Mouse (Mus musculus): ENCODE results near the gene Chp1. TPM values are rescaled to one million over a fixed set of nuclear protein-coding genes. Genes with fewer than 3 reads are reported as not detected.

Chp1 gene
- polyA plus RNA-seq, 1 experiment from 2014 or later: 61.0 TPM

DNA sequence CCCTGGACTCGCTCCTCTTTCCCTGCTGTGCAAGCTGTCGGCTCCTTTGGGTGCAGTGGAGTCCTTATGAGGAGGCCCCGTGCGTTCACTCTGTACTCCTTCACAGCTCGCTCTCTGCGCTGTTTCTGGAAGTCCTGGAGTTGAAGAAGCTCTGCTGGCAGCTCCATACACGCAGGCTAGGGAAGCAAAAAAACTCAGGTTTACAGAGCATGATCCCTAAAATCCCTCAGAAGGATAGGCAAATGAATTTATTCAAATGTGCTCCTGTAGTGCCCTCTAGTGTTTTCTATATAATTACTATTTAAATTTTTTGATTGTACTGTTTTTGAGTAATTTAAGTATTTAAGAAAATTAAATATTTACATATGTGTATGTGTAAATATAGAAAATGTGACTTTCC lies 26.9 kb upstream of the Chp1 start:
- 62% methylated on average over 7 of the region's 7 CpGs for WGBS
- Histone ChIP-seq H3K4me1 (replicated peaks; ENCODE audit: control insufficient read depth, insufficient read depth, low read length) (no peaks in the 10 kb centered on the region), H3K4me3 (ENCODE audit: low read length) (no peak overlapping the region), H3K27me3 (ENCODE audit: control insufficient read depth, insufficient read depth, low read depth, low read length) (no peaks in the 10 kb centered on the region), H3K27ac (ENCODE audit: low read length) (no peak overlapping the region), H3K9me3 (ENCODE audit: control insufficient read depth, low read length) (no peaks in the 10 kb centered on the region), H3K4me2 (ENCODE audit: low read depth, low read length) (no peak overlapping the region), H3K9ac (ENCODE audit: low read length) (no peak overlapping the region), H3K36me3 (ENCODE audit: control insufficient read depth, insufficient read depth, low read length) (no peaks in the 10 kb centered on the region)
- no peak for ATAC-seq (ENCODE audit: low read depth)

DNA sequence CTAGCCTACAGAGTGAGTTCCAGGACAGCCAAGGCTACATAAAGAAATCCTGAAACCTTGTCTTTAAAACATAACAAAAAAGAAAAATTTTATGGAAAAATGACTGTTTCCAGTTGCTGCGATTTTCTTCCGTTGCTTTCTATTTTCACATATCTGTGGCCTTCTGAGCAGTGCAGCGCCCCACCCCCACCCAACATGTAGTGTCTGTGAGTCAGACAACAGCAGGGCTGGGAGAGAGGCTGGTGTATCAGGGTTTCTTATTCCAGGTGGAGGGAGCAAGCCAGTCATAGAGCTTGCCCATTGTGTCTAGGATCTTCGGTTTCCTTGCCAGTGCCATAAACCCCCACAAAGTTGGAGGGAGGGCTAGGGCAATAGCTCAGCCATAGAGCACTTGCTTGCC lies 23.7 kb upstream of the Chp1 start:
- no peaks in the 10 kb centered on the region for H3K27me3 ChIP-seq (ENCODE audit: control insufficient read depth, insufficient read depth, low read depth, low read length)
- 78% methylated on average over 4 of the region's 4 CpGs for WGBS
- no peaks in the 10 kb centered on the region for H3K9me3 ChIP-seq (ENCODE audit: control insufficient read depth, low read length)
- no peak overlapping the region for H3K27ac ChIP-seq (ENCODE audit: low read length)
- no peak overlapping the region for H3K9ac ChIP-seq (ENCODE audit: low read length)
- no peak overlapping the region for H3K4me3 ChIP-seq (ENCODE audit: low read length)
- ATAC-seq (ENCODE audit: low read depth): no peak
- H3K36me3 ChIP-seq (ENCODE audit: control insufficient read depth, insufficient read depth, low read length): no peaks in the 10 kb centered on the region
- no peak overlapping the region for H3K4me2 ChIP-seq (ENCODE audit: low read depth, low read length)
- no peaks in the 10 kb centered on the region for H3K4me1 ChIP-seq (replicated peaks; ENCODE audit: control insufficient read depth, insufficient read depth, low read length)

- Histone ChIP-seq H3K4me2 (ENCODE audit: low read depth, low read length) (no peak overlapping the region), H3K36me3 (ENCODE audit: control insufficient read depth, insufficient read depth, low read length) (no peaks in the 10 kb centered on the region), H3K9ac (ENCODE audit: low read length) (no peak overlapping the region), H3K4me1 (replicated peaks; ENCODE audit: control insufficient read depth, insufficient read depth, low read length) (no peaks in the 10 kb centered on the region), H3K27ac (ENCODE audit: low read length) (no peak overlapping the region), H3K4me3 (ENCODE audit: low read length) (no peak overlapping the region), H3K9me3 (ENCODE audit: control insufficient read depth, low read length) (no peaks in the 10 kb centered on the region), H3K27me3 (ENCODE audit: control insufficient read depth, insufficient read depth, low read depth, low read length) (no peaks in the 10 kb centered on the region)
- ATAC-seq (ENCODE audit: low read depth): no peak
- 43% methylated on average over 4 of the region's 4 CpGs for WGBS
Observed at GRCm38 (mm10) chr2:119525422-119525821, 22.1 kb upstream of the Chp1 start.

- Histone ChIP-seq H3K4me3 (ENCODE audit: low read length) (no peak overlapping the region), H3K36me3 (ENCODE audit: control insufficient read depth, insufficient read depth, low read length) (no peaks in the 10 kb centered on the region), H3K27me3 (ENCODE audit: control insufficient read depth, insufficient read depth, low read depth, low read length) (no peaks in the 10 kb centered on the region), H3K27ac (ENCODE audit: low read length) (no peak overlapping the region), H3K9me3 (ENCODE audit: control insufficient read depth, low read length) (no peaks in the 10 kb centered on the region), H3K9ac (ENCODE audit: low read length) (no peak overlapping the region), H3K4me2 (ENCODE audit: low read depth, low read length) (no peak overlapping the region), H3K4me1 (replicated peaks; ENCODE audit: control insufficient read depth, insufficient read depth, low read length) (no peaks in the 10 kb centered on the region)
- WGBS: 54% methylated on average over 9 of the region's 9 CpGs
- ATAC-seq (ENCODE audit: low read depth): no peak
Observed at GRCm38 (mm10) chr2:119538802-119539201, 8.7 kb upstream of the Chp1 start.

DNA sequence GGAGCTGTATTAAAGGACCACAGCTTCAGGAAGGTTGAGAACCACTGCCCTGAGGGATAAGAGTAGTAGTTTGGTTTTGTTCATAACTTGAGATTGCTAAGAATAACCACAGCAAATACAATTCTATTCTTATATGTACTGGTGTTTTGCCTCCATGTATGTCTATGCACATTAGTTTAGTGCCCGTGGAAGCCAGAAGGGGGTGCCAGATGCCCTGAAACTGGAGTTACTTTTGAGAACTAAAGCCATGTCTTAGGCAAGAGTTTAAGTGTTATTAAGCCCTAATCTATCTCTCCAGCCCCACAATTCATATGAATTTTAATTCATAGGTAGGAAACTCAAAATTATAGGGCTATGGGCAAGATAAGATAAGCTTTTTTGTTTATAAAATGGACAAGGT lies 5.4 kb upstream of the Chp1 start:
- no peak overlapping the region for H3K4me3 ChIP-seq (ENCODE audit: low read length)
- H3K9ac ChIP-seq (ENCODE audit: low read length): no peak overlapping the region
- ATAC-seq (ENCODE audit: low read depth): no peak
- 21% methylated on average over 1 of the region's 1 CpGs for WGBS
- no peaks in the 10 kb centered on the region for H3K9me3 ChIP-seq (ENCODE audit: control insufficient read depth, low read length)
- 0 out of 2 replicates have a peak, but pooled peaks cover 6% of the 10 kb centered on the region for H3K4me1 ChIP-seq (replicated peaks; ENCODE audit: control insufficient read depth, insufficient read depth, low read length)
- no peak overlapping the region for H3K4me2 ChIP-seq (ENCODE audit: low read depth, low read length)
- H3K36me3 ChIP-seq (ENCODE audit: control insufficient read depth, insufficient read depth, low read length): no peaks in the 10 kb centered on the region
- no peak overlapping the region for H3K27ac ChIP-seq (ENCODE audit: low read length)
- H3K27me3 ChIP-seq (ENCODE audit: control insufficient read depth, insufficient read depth, low read depth, low read length): no peaks in the 10 kb centered on the region

GRCm38 (mm10) chr2:119543656-119544055 lies 3.8 kb upstream of the Chp1 start:
- H3K4me1 ChIP-seq (replicated peaks; ENCODE audit: control insufficient read depth, insufficient read depth, low read length): peaks cover 12% of the 10 kb centered on the region; the same call in 1 of the 2 replicates
- H3K36me3 ChIP-seq (ENCODE audit: control insufficient read depth, insufficient read depth, low read length): no peaks in the 10 kb centered on the region
- H3K27ac ChIP-seq (ENCODE audit: low read length): no peak overlapping the region
- no peaks in the 10 kb centered on the region for H3K9me3 ChIP-seq (ENCODE audit: control insufficient read depth, low read length)
- ATAC-seq (ENCODE audit: low read depth): no peak
- H3K27me3 ChIP-seq (ENCODE audit: control insufficient read depth, insufficient read depth, low read depth, low read length): no peaks in the 10 kb centered on the region
- H3K4me3 ChIP-seq (ENCODE audit: low read length): no peak overlapping the region
- no peak overlapping the region for H3K4me2 ChIP-seq (ENCODE audit: low read depth, low read length)
- WGBS: 61% methylated on average over 2 of the region's 2 CpGs
- no peak overlapping the region for H3K9ac ChIP-seq (ENCODE audit: low read length)

- peak overlapping the region; percentile 78 for H3K4me3 ChIP-seq (ENCODE audit: low read length)
- peak overlapping the region; percentile 91 for H3K4me2 ChIP-seq (ENCODE audit: low read depth, low read length)
- H3K9me3 ChIP-seq (ENCODE audit: control insufficient read depth, low read length): no peaks in the 10 kb centered on the region
- H3K27me3 ChIP-seq (ENCODE audit: control insufficient read depth, insufficient read depth, low read depth, low read length): no peaks in the 10 kb centered on the region
- under 1% methylated on average over 30 of the region's 30 CpGs for WGBS
- H3K27ac ChIP-seq (ENCODE audit: low read length): peak overlapping the region; percentile 90
- peak overlapping the region; percentile 68 for H3K9ac ChIP-seq (ENCODE audit: low read length)
- H3K4me1 ChIP-seq (replicated peaks; ENCODE audit: control insufficient read depth, insufficient read depth, low read length): peaks cover 18% of the 10 kb centered on the region; the same call in 1 of the 2 replicates
- H3K36me3 ChIP-seq (ENCODE audit: control insufficient read depth, insufficient read depth, low read length): no peaks in the 10 kb centered on the region
- peak; percentile 66 for ATAC-seq (ENCODE audit: low read depth)
Observed at GRCm38 (mm10) chr2:119546848-119547521, 512 bp upstream of the Chp1 start.

GRCm38 (mm10) chr2:119548371-119548660 lies 819 bp downstream of the Chp1 start:
- no peaks in the 10 kb centered on the region for H3K36me3 ChIP-seq (ENCODE audit: control insufficient read depth, insufficient read depth, low read length)
- peaks cover 18% of the 10 kb centered on the region; the same call in 1 of the 2 replicates for H3K4me1 ChIP-seq (replicated peaks; ENCODE audit: control insufficient read depth, insufficient read depth, low read length)
- H3K27ac ChIP-seq (ENCODE audit: low read length): peak overlapping the region; percentile 62
- no peaks in the 10 kb centered on the region for H3K27me3 ChIP-seq (ENCODE audit: control insufficient read depth, insufficient read depth, low read depth, low read length)
- H3K4me2 ChIP-seq (ENCODE audit: low read depth, low read length): peak overlapping the region; percentile 92
- peak overlapping the region; percentile 78 for H3K4me3 ChIP-seq (ENCODE audit: low read length)
- peak overlapping the region; percentile 84 for H3K9ac ChIP-seq (ENCODE audit: low read length)
- no peak for ATAC-seq (ENCODE audit: low read depth)
- WGBS: 4% methylated on average over 3 of the region's 3 CpGs
- no peaks in the 10 kb centered on the region for H3K9me3 ChIP-seq (ENCODE audit: control insufficient read depth, low read length)

DNA sequence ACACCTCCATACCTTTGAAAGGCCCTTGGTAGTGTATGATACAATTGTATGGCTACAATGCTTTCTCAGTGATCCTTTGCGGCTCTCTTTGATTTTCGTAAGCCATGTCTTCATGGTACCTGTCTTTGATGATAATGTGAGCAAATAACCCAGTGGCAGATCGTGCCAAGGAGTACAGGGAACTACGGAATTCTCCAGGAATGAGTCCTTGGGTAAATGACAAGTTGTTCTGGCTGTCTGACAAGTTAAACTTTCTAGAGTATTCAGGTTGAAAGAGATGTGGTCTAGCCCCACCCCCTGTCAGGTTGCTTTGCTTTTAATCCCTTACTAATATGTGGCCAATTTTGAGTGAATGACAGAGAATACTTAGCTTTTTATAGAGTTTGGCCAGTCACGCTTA lies 1.2 kb downstream of the Chp1 start:
- no peaks in the 10 kb centered on the region for H3K9me3 ChIP-seq (ENCODE audit: control insufficient read depth, low read length)
- no peaks in the 10 kb centered on the region for H3K36me3 ChIP-seq (ENCODE audit: control insufficient read depth, insufficient read depth, low read length)
- H3K4me1 ChIP-seq (replicated peaks; ENCODE audit: control insufficient read depth, insufficient read depth, low read length): peaks cover 18% of the 10 kb centered on the region; the same call in 1 of the 2 replicates
- no peak overlapping the region for H3K9ac ChIP-seq (ENCODE audit: low read length)
- H3K4me2 ChIP-seq (ENCODE audit: low read depth, low read length): peak overlapping the region; percentile 92
- ATAC-seq (ENCODE audit: low read depth): no peak
- H3K27ac ChIP-seq (ENCODE audit: low read length): peak overlapping the region; percentile 62
- no peaks in the 10 kb centered on the region for H3K27me3 ChIP-seq (ENCODE audit: control insufficient read depth, insufficient read depth, low read depth, low read length)
- H3K4me3 ChIP-seq (ENCODE audit: low read length): peak overlapping the region; percentile 78
- WGBS: 52% methylated on average over 5 of the region's 5 CpGs

GRCm38 (mm10) chr2:119549678-119550077 lies 2.2 kb downstream of the Chp1 start:
- 72% methylated on average over 2 of the region's 2 CpGs for WGBS
- H3K9ac ChIP-seq (ENCODE audit: low read length): no peak overlapping the region
- no peak for ATAC-seq (ENCODE audit: low read depth)

More at GRCm38 (mm10) chr2:119549678-119550077, 2.2 kb downstream of the Chp1 start:
- Histone ChIP-seq H3K27ac (ENCODE audit: low read length) (no peak overlapping the region), H3K4me3 (ENCODE audit: low read length) (no peak overlapping the region), H3K9me3 (ENCODE audit: control insufficient read depth, low read length) (no peaks in the 10 kb centered on the region), H3K4me2 (ENCODE audit: low read depth, low read length) (no peak overlapping the region), H3K4me1 (replicated peaks; ENCODE audit: control insufficient read depth, insufficient read depth, low read length) (peaks cover 18% of the 10 kb centered on the region; the same call in 1 of the 2 replicates), H3K27me3 (ENCODE audit: control insufficient read depth, insufficient read depth, low read depth, low read length) (no peaks in the 10 kb centered on the region), H3K36me3 (ENCODE audit: control insufficient read depth, insufficient read depth, low read length) (no peaks in the 10 kb centered on the region)
